Mouse (Mus musculus): Measurements from ENCODE around the gene Tmem108.

- TF ChIP-seq POLR2A (IDR thresholded peaks at IDR 0.05; ENCODE audit: insufficient read depth, low read depth, low read length) (no peak), EP300 (IDR thresholded peaks at IDR 0.05; ENCODE audit: insufficient read depth, low read depth, low read length) (no peak)
Measured at GRCm38 (mm10) chr9:103565186-103565585, 196.5 kb downstream of the Tmem108 start.
